Mouse (Mus musculus) frontal cortex, postnatal 14 days (tissue): Measurements from ENCODE around the gene Map1b.

Experiments used
- DNase-seq, 2 experiments: peaks; one replicate each; pipeline ENCODE4 v3.0.0; 2022; ENCODE audit warnings: low spot score in 2 of 2

Gene Map1b

GRCm38 (mm10) chr13:99489175-99489574 lies 27.2 kb downstream of the Map1b start:
- no peak for DNase-seq

- no peak for DNase-seq
Measured at GRCm38 (mm10) chr13:99485861-99486260, 30.5 kb downstream of the Map1b start.

- DNase-seq: no peak
Measured at GRCm38 (mm10) chr13:99485331-99485733, 31.0 kb downstream of the Map1b start.

- DNase-seq: no peak
Measured at GRCm38 (mm10) chr13:99484905-99485304, 31.4 kb downstream of the Map1b start.

DNA sequence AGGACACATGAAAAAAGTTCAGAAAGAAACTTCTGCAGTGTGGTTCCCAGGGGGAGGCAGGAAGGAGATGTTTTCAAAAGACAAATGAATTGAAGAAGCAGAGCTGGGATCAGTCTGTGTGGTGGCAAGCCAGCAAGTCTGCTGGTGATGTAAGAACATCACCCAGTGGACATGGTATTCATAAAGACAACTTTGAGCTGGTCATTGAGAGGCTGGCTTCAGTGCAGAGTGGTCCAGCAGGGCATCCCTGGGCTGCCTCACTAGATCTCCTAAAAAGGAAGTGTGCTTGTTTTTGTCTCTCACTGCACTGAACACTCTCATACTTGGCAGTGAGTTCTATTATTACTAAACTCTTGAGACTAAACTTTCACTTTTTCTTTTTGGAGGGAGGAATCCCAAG lies 32.9 kb downstream of the Map1b start:
- DNase-seq: no peak

DNA sequence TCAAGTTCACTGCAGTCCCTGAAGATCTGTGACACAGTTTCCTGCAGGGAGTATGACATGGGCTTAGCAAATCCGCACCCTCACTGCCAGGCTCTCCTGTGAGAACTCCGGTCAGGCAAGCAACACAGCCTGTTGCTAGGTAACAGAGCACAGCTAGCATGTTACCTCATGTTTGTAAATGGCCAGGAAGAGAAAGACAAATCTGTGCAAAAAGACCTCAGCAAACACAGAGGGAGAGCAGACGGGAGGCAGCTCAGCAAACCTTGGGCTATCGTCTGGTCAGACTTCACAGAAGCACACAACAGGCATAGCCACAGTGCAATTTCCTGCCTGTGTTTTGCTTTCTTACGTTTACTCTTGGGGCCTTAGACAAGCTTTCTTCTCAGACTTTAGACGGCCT lies 40.9 kb downstream of the Map1b start:
- DNase-seq: no peak

- no peak for DNase-seq
Measured at GRCm38 (mm10) chr13:99475033-99475432, 41.3 kb downstream of the Map1b start.

GRCm38 (mm10) chr13:99474108-99474507 lies 42.2 kb downstream of the Map1b start:
- DNase-seq: no peak

DNA sequence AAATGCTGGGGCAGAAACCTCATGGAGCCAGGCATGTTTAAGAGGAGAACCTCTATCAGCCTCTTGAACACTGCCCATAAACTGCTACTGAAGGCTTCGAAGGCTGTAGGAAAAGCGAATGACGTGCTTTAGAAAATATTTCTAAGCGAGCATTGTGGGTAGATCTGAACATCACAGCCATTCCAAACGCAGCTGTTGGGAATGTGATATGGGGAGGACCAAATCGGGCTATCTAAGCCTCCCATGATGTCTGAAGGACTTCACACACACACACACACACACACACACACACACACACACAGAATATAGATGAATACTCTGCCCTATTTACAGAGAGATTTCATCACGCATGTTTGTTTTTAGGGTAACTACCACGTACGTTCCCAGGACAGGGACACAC lies 44.3 kb downstream of the Map1b start:
- no peak for DNase-seq

DNA sequence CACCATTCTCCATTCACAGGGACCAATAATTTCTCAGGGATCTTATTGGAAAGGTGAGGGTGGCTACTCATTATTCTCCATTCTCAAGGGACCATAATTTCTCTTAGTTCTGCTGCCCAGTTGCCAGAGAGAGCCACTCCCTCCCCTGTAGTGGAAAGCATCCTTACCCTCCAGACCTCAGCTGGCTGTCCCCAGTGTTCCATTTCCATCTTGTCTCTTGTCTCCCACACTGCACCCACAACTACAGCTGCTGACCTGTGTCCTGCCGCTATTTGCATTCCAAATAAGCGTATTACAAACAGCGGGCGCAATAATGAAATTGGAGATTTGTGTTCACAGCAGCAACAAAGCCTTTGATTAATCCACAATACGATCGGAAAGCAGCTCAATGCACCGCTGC lies 46.3 kb downstream of the Map1b start:
- no peak for DNase-seq

DNA sequence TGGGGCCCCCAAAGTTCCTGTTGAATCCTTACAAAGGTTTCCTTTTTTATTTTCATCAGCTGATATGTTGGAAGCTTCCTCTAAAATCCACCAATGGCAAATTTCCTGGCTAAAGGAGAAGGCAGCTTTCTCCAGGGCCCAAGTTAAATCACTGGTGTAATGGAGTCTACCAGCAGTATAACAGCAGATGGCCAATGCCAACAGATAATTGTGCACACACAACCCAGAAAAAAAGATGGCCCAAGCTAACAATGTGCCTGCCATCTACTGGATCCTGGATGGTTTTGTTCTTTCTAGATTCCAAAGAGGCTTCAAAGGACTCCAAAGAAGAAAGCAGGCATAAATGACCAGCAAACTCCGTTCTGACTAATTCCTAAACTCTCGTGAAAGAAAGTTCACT lies 48.1 kb downstream of the Map1b start:
- no peak for DNase-seq

- no peak for DNase-seq
Measured at GRCm38 (mm10) chr13:99466811-99467315, 49.5 kb downstream of the Map1b start.

DNA sequence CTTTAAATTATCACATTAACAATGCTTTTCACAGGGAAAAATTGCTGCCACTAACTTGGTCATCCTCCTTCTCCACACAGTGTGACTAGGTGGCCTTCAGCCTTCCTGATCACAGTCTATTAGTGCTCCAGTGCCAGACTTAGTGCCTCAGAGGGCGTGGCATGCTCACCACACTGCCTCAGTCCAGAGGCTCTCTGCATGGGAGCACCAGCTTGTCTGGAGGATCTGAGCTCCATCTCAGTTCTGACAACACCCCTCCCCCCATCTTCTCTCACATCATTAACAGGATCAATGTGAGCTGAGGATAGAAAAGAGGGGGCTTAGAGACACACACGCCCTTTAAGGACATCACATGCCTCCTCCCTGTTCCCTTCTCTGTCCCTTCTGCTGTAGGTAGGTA lies 50.3 kb downstream of the Map1b start:
- no peak for DNase-seq

- no peak for DNase-seq
Measured at GRCm38 (mm10) chr13:99464551-99464950, 51.8 kb downstream of the Map1b start.

- DNase-seq: no peak
Measured at GRCm38 (mm10) chr13:99461886-99462285, 54.5 kb downstream of the Map1b start.

- no peak for DNase-seq
Measured at GRCm38 (mm10) chr13:99459612-99460011, 56.7 kb downstream of the Map1b start.

DNA sequence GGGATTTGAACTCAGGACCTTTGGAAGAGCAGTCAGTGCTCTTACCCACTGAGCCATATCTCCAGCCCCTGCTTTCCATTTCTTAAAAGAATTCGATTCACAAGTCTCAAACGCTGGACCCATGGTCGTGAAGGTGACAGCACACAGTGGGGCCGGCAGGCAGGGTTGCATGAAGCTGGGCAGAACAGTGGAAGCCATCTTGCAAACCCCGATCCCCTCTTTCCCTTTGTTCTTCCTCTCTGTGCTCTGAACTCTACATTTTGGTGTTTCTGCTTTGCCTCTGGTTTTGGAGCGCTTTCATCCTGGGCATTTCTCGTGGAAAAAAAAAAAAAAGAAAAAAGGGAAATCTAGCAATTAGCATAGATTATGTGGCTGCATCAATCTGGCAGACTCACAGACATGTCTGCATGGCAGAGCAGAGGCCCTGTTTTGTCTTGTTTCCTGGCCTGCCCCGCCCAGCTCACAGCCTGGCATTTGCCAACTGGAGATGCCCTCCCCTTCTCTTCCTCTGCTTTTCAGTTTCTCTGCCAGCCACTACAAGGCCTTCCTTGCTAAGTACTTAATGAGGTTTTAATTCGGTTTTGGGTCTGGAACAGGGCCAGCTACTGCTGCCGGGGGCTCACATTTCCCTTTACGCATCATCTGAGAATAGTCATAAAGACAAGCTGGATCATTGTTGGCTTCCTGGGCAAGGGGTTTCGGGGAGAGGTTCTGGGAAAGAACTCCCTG lies 57.5 kb downstream of the Map1b start:
- DNase-seq: no peak

DNA sequence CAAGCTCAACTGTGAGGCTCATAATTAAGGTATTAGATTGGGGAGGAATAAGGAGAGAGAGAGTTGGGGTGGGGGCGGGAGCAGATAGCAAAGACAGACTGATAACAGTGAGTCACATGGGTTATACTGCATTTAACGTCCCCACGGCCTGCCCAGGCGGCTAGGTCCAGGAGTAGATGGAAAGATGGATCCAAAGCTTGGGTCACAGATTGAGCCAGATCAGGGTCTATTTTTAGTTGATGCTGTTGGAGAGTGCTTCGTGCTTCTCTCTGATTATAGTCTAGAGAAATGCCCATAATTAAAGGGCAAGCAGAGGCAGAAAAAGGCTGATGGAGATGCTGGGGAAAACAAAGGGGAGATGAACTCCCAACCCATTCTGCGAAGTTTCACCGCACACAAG lies 61.4 kb downstream of the Map1b start:
- DNase-seq: no peak

DNA sequence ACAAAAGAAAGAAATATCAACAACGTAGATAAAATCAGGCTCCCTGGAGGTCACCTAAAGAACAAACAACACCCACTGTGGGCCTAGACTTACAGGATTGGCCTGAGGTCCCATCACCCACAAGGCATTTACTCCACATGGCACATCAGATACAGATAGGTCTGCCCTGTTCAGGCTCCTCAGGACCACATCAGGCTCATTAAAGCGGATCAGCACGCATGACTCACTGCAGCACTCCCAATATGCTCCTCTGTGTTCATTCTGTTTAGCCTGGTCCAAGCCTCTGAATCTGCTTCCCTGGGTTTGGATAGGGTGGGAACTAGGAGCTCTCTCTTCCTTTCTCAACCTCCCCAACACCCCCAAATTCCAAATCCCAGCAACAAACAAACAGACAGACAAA lies 63.9 kb downstream of the Map1b start:
- DNase-seq: no peak

DNA sequence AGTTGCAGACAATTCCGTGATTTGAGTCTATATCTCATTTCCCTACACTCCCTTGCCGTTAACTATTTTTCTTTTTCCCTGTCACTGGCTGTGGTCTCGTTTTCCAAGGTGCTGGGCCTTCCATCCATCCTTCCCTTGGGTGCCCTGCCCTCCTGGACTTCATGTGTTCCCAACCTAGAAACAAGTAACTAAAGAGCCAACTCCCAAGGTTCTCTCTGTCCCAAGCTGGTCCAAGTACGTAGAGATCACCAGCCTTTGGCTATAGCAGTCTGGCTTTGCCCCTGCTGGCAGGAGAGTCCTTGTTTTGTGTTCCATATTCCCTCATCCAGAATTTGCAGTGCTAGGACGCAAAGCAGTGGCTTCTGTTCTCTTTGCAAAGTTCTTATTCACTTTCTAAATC lies 65.1 kb downstream of the Map1b start:
- no peak for DNase-seq

DNA sequence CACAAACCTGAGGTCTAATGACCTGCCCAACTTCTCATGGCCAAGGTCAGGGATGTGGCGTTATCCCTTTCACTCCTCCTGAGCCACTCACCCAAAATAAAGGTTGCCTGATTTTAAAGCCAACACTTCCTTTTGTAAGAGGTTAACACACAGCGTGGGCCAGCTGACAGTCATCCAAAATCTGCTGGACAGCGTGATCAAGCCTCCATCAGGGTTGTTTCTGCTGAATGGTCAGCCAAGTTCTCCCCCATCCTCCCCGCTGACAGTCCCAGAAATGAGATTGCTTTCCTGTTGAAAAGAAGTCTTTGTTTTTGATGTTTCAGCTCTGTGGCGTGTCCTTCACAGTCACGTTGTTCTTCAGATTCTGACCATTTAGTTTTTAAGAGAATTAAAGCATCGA lies 65.6 kb downstream of the Map1b start:
- no peak for DNase-seq

- DNase-seq: no peak
Measured at GRCm38 (mm10) chr13:99449547-99449946, 66.8 kb downstream of the Map1b start.

DNA sequence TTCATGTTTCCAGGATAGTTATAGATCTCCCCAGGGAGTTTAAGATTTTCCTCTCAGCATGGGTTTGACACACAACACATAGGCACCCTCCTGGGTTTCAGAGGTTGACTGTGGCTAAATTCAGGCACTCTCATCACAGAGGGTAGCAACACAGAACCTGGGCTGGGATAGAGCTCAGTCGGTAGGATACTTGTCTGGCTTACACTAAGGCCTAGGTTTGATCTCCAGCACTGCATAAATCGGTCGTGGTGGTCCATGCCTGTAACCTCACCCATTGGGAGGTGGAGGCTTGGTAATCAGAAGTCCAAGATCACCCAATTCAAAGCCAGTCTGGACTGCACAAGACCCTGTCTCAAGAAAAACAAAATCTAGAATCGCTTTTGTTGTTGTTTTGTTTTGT lies 68.1 kb downstream of the Map1b start:
- no peak for DNase-seq
